Mouse (Mus musculus) fat pad, adult 2 months (tissue): ENCODE measurements around the gene Col2a1.

Source experiments
- DNase-seq: peaks from one replicate; pipeline ENCODE4 v3.0.0-alpha.2; 2011; ENCODE audit warnings: low read depth, low spot score; ENCODE audit errors: extremely low read depth

The Col2a1 gene

GRCm38 (mm10) chr15:97963989-97964835 lies 40.3 kb downstream of the Col2a1 start, which contains the start of gene Tmem106c:
Tmem106c (plus strand) TSS chr15:97964200.
- DNase-seq: no peak

GRCm38 (mm10) chr15:97963329-97963988 lies 41.0 kb downstream of the Col2a1 start:
- DNase-seq: no peak

DNA sequence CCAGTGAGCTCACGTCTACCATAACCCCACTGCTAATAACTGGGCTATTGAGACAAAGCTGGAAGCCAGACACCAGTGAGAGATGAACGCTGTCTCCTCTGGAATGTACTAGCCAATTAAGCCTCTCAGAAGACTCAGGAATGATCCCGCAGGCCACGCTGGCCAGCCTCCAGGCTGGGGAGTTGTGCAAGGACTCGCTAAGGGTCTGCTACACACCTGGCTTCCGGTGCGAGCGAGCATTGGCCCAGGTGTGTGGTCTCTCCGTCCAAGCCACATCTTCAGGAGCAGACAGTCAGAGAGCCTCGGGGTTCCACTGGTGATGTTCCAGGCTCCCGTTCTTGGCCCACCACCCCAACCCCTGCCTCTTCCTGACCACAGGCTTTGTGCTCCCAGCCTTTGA lies 48.1 kb downstream of the Col2a1 start:
- DNase-seq: no peak

GRCm38 (mm10) chr15:97955742-97956141 lies 48.8 kb downstream of the Col2a1 start:
- no peak for DNase-seq

GRCm38 (mm10) chr15:97955286-97955685 lies 49.2 kb downstream of the Col2a1 start:
- DNase-seq: no peak

DNA sequence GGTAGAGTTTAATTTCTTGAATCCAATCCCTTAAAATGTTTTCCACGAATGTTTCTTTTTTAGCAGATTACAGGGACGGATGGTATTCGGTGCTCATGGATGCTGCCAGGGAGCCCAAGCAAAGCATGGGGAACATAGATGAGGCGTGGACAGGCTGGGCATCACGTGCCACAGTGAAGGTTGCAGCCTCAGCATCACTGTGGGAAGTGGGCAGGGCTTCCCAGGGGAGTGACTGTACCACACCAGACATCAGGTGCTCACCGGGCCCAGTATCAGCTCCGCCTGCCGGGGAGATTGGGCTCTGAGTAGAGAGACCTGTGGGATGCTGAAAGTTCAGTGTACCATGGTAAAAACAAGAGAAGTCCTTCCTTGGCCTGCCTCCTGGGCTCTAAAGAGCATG lies 49.8 kb downstream of the Col2a1 start:
- DNase-seq: no peak

- no peak for DNase-seq
These were observed 51.7 kb downstream of the Col2a1 start for GRCm38 (mm10) chr15:97952889-97953189.

- no peak for DNase-seq
These were observed 52.2 kb downstream of the Col2a1 start for GRCm38 (mm10) chr15:97952137-97952888.

DNA sequence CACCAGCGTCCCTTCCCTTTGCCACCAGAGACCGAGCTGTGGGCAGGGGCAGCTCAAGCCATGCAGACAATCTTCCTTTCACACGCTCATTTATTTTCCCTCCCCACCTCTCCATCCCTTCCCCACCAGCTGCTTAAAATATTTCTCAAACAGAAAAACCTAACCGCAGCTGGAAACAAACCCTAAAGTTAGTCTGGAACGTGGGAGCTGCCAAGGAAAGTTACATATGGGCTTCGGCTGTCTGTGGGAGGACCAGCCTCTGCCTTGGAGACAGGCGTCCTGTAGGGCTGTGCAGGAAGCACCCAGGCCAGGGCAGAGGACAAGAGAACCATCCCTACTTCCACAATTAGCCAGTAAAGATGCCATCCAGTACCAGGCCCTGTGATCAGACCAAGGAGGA lies 54.3 kb downstream of the Col2a1 start:
- DNase-seq: no peak

DNA sequence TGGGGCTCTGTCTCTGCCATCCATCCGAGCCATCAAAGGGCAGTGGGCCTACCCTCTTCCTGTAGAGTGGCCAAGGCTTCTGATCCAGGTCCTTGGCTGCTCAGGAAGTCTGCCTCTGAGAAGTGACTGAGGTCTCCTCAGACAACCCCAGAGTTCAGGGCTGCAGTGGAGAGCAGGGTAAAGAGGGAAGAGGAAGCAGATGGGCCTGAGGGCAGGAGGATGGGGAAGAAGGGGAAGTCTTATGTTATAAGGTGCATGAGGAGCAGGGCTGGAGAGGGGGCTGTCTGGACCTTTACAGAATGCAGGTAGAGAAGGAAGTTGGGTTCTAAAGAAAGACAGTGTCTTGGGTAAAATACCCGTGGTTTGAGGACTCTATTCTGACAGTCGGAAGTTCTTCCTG lies 54.8 kb downstream of the Col2a1 start:
- DNase-seq: no peak

- no peak for DNase-seq
These were observed 55.8 kb downstream of the Col2a1 start for GRCm38 (mm10) chr15:97948720-97949119.

- no peak for DNase-seq
These were observed 58.7 kb downstream of the Col2a1 start for GRCm38 (mm10) chr15:97945656-97946315.

DNA sequence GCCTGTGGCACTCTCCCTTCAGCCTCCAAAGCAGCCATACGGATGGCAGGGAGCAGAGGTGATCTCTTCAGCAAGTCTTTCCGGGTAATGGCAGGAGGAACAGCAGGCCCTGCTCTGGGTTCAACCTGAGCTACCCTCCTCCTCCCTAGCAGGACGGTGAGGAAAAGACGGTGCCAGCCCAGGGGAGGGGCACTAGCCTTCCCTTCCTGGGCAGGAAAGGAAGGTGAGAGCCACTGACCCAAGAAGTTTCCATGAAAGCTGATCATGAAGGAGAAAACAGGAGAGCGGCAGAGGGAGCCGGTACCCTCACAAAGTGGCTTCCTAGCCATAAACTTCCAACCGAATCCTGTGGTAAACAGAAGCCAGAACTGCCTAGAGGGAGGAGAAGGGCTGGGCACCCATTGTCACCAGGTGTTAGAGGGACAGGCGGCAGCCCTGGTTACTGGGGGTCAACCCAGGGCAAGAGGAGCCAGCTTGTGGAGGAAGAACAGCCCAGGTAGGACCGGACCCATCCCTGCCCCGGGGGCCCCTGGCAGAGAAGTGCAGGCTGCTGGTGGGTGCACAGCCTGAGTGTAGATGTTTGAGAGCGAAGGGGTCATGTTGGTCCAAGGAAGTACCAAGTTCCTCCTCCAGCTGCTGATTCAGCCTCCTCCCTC lies 59.4 kb downstream of the Col2a1 start:
- DNase-seq: no peak

DNA sequence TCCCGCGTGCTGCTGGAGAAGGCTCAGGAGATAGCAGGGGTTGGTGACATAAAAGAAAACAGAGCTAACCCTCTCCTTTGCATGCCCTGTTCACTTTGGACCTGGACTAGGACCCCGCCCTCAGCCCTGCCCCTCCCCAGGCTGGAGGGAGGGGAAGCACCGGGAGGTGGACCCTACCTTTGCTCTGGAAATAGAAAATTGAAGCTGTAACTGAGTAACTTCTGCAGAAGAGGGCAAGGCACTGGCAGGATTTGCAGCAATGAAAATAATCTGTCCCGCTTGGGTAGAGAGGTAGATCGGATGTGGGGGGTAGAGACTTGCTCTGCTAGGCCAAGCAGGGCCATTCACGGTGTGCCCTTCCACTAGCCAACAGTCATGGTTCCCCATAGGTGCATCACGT lies 61.1 kb downstream of the Col2a1 start:
- DNase-seq: no peak

GRCm38 (mm10) chr15:97942538-97942937 lies 62.0 kb downstream of the Col2a1 start:
- no peak for DNase-seq

GRCm38 (mm10) chr15:97941306-97941705 lies 63.2 kb downstream of the Col2a1 start:
- no peak for DNase-seq

- no peak for DNase-seq
These were observed 64.4 kb downstream of the Col2a1 start for GRCm38 (mm10) chr15:97940088-97940487.

DNA sequence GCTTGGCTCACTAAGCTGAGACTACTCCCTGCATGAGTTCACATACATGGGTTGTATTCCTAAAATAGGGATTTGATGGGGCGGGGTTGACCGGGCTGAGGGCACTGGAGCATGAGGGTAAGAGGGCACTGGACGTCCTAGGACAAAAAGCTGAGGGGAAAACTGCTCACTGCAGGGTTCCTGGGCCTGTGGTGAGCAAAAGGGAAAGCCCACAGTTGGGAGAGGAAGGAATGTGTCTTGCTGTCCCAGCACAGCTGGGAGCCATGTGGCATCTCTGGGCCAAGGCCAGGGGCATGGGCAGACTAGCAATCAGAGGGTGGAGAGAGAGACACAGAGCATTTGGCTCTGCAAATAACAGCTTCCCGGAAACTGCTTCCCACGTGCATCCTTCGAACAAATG lies 65.9 kb downstream of the Col2a1 start:
- no peak for DNase-seq

DNA sequence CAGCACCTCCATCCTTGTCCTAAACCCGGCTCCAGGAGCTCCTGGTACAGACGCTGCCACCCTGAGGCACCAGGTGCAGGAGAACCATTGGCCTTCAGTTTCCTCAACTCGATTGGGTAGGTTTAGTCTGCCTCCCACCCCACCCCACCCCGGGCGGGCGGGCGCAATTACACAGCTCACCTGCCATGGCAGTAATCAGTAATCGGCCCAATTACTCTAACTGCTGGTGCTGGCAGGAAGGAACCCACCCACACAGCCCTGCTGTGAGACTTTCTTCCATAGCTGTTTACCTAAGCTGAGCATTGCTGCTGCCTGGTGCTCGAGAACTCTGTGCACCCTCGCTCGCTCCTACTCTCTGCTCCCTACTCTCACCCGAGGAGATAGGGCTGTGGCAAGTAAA lies 72.1 kb downstream of the Col2a1 start:
- DNase-seq: no peak

DNA sequence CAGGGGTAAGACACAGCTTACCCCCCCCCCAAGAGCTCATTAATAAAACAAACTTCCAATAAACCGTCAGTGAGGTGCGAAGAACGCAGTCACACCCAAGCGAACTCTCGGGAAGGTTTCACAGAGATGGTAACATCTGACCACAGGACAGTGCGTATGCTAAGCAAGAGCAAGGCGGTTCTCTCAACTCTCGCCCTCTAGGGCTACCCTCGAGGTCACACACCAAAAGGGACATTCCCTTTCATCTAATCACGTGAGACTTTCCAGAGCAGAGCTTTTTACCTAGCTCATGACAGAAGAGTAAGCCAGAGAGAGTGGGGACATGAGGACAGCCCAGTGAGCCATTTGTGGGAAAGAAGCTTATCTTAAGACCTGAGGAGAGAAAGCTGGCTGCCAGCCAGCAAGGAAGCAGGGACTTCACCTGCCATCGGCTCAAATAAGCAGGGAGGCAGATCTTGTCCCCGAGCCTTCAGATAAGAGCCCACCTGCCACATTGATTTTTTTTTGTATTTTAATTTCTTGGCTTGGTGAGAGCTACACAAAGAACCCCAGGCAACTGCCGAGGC lies 75.2 kb downstream of the Col2a1 start:
- DNase-seq: no peak
